Mouse (Mus musculus) adrenal gland, postnatal 4 days (tissue): ENCODE measurements around the gene Ptbp1. TPM values are rescaled to one million over a fixed set of nuclear protein-coding genes. Genes with fewer than 3 reads are reported as not detected.

Source experiments
- DNase-seq, 2 experiments: peaks; one replicate each; pipeline ENCODE4 v3.0.0; 2021 to 2022; ENCODE audit warnings: low spot score in 2 of 2, mixed read lengths in 2 of 2
- microRNA-seq: library from miRNA; unstranded; fragments of <30 nt; microRNA quantifications from one replicate; pipeline ENCODE4 v1.2.0, GENCODE M21; 2021
- total RNA-seq, 2 experiments: library from RNA; stranded (reverse); gene quantifications; 2 replicates each; pipeline ENCODE4 v1.2.3; 2021

The Ptbp1 gene
- total RNA-seq, 2 experiments from 2014 or later = 344 to 389 TPM

DNA sequence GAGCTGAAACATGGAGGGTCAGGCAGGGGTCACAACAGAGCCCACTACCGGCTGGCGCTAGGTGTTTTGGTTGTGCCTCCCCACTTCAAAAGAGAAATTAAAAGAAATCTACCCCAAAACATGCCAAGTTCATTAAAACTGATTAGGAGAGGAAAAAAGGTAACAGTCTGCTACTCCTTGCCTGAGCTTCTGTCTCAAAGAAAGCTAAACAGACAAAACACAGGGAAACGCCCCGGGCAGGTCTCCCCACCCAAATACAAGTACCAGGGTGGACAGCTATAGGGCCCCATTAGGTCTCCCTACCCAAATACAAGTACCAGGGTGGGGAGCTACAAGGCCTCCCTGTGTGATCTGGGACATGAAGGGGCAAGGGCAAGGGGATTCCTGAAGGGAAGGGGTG, 56.3 kb downstream of the Ptbp1 start, which contains the start of gene Gm26602:
TSS of gene Gm26602 (plus strand) at position 301 of the 400 bp plus-strand sequence.
- DNase-seq = no peak

DNA sequence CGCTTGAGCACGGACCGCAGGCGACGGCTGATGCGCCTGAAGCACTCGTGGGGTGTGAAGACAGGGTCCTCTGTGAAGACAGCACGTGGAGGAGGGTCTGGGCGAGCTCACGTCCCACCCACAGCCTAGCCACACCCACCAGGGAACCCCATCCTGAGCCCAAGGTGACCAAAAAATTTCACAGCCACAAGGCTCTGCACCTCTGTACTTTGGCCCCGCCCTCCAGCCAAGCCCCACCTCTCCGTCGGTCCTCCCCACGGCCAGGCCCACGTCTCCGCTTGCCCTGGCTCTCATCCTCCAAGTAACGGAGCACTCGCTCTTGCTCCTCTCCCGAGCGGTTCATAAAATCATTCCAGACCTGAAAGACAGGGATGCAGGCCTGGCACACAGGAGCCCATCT, 58.2 kb downstream of the Ptbp1 start:
- DNase-seq = no peak

Small RNA genes within 50 kb of the gene (microRNA-seq; reads per million reads assigned to microRNA genes)
- not detected for gene Mir6910

Other genes with a start within 250 kb of the Ptbp1 start
- gene C2cd4c, start 240.4 kb upstream of the Ptbp1 start, total RNA-seq = 1 to 10 TPM in 1 of 2 experiments, under 1 TPM in 1; 0.56 to 1.5 TPM
- 10 to 100 TPM in 1 of 2 experiments, 1 to 10 TPM in 1; 8.9 to 13.3 TPM for gene Shc2, start 216.5 kb upstream of the Ptbp1 start, total RNA-seq
- gene Odf3l2, start 208.7 kb upstream of the Ptbp1 start, total RNA-seq = not detected
- under 1 TPM; 0.28 to 0.64 TPM for gene Madcam1, start 189.9 kb upstream of the Ptbp1 start, total RNA-seq
- gene Tpgs1, start 185.1 kb upstream of the Ptbp1 start, total RNA-seq = 10 to 100 TPM; 32.4 to 33.9 TPM
- gene Cdc34, start 172.2 kb upstream of the Ptbp1 start, total RNA-seq = 10 to 100 TPM; 72.6 to 78.1 TPM
- 1 to 10 TPM; 1.8 to 2.4 TPM for gene Gzmm, start 165.4 kb upstream of the Ptbp1 start, total RNA-seq
- gene Bsg, start 149.9 kb upstream of the Ptbp1 start, total RNA-seq = 100 to 1,000 TPM; 504 to 513 TPM
- gene Hcn2, start 137.8 kb upstream of the Ptbp1 start, total RNA-seq = 1 to 10 TPM; 8.9 to 9.3 TPM
- 10 to 100 TPM; 61.2 to 68.6 TPM for gene Polrmt, start 107.8 kb upstream of the Ptbp1 start, total RNA-seq
- gene Fgf22, start 99.4 kb upstream of the Ptbp1 start, total RNA-seq = not detected
- 10 to 100 TPM; 60.7 to 61.7 TPM for gene Rnf126, start 87.5 kb upstream of the Ptbp1 start, total RNA-seq
- 1 to 10 TPM; 6.7 to 7.1 TPM for gene Fstl3, start 77.2 kb upstream of the Ptbp1 start, total RNA-seq
- gene Prss57, start 63.5 kb upstream of the Ptbp1 start, total RNA-seq = under 1 TPM; 0.11 to 0.71 TPM
- gene Palm, start 60.9 kb upstream of the Ptbp1 start, total RNA-seq = 100 to 1,000 TPM in 1 of 2 experiments, 10 to 100 TPM in 1; 91.8 to 119 TPM
- gene Misp, start 33.4 kb upstream of the Ptbp1 start, total RNA-seq = 1 to 10 TPM in 1 of 2 experiments, under 1 TPM in 1; 0.20 to 4.2 TPM
- 1 to 10 TPM; 2.2 to 7.0 TPM for gene Prtn3, start 20.0 kb downstream of the Ptbp1 start, total RNA-seq
- gene Plppr3, start 20.2 kb downstream of the Ptbp1 start, total RNA-seq = 10 to 100 TPM in 1 of 2 experiments, 1 to 10 TPM in 1; 8.6 to 14.8 TPM
- gene Elane, start 31.8 kb downstream of the Ptbp1 start, total RNA-seq = 1 to 10 TPM in 1 of 2 experiments, under 1 TPM in 1; 0.92 to 5.7 TPM
- 10 to 100 TPM; 13.7 to 25.6 TPM for gene Cfd, start 36.4 kb downstream of the Ptbp1 start, total RNA-seq
- gene Med16, start 54.5 kb downstream of the Ptbp1 start, total RNA-seq = 10 to 100 TPM; 64.1 to 64.7 TPM
- gene Gm26602, start 56.4 kb downstream of the Ptbp1 start, total RNA-seq = not detected
- gene Kiss1r, start 62.5 kb downstream of the Ptbp1 start, total RNA-seq = 1 to 10 TPM in 1 of 2 experiments, under 1 TPM in 1; 0.87 to 1.6 TPM
- 100 to 1,000 TPM; 119 to 133 TPM for gene R3hdm4, start 66.8 kb downstream of the Ptbp1 start, total RNA-seq
- 10 to 100 TPM; 12.6 to 15.9 TPM for gene Arid3a, start 72.6 kb downstream of the Ptbp1 start, total RNA-seq
- gene Wdr18, start 105.7 kb downstream of the Ptbp1 start, total RNA-seq = 10 to 100 TPM; 42.6 to 45.3 TPM
- under 1 TPM; 0.25 to 0.39 TPM for gene Grin3b, start 116.3 kb downstream of the Ptbp1 start, total RNA-seq
- 100 to 1,000 TPM; 146 to 147 TPM for gene Tmem259, start 129.9 kb downstream of the Ptbp1 start, total RNA-seq
- 10 to 100 TPM; 40.9 to 48.7 TPM for gene Cnn2, start 134.2 kb downstream of the Ptbp1 start, total RNA-seq
- 10 to 100 TPM; 21.9 to 23.0 TPM for gene Abca7, start 142.1 kb downstream of the Ptbp1 start, total RNA-seq
- gene Arhgap45, start 162.2 kb downstream of the Ptbp1 start, total RNA-seq = 1 to 10 TPM; 7.1 to 8.5 TPM
- 100 to 1,000 TPM; 103 to 112 TPM for gene Polr2e, start 185.4 kb downstream of the Ptbp1 start, total RNA-seq
- gene Gpx4, start 192.7 kb downstream of the Ptbp1 start, total RNA-seq = 100 to 1,000 TPM; 576 to 622 TPM